Mouse (Mus musculus) liver, adult 2 months (tissue): ENCODE measurements around the gene Olfr624.
"Not testable (repeated sequence)": the region's sequence is repeated elsewhere in the genome, so short reads cannot be mapped to it uniquely, and the experiment has no call there.

Experiments
- CTCF ChIP-seq: fragments of 200-500 bp; IDR thresholded peaks from 2 replicates; pipeline ENCODE4 v1.5.1; 2011; ENCODE audit warnings: low read depth, low read length, control low read depth
- POLR2A ChIP-seq: fragments of 200-500 bp; IDR thresholded peaks from 2 replicates; pipeline ENCODE4 v1.6.1; 2011; ENCODE audit warnings: low read length, control low read depth; ENCODE audit not compliant: insufficient read depth; ENCODE audit errors: extremely low read depth

GRCm38 (mm10) chr7:103716398-103716797 lies 45.4 kb upstream of the Olfr624 start:
- not testable (repeated sequence) for TF ChIP-seq POLR2A, CTCF
